Mouse (Mus musculus) kidney, postnatal 36 days (tissue): Measurements from ENCODE around the gene Sema3a.
A peak's percentile ranks its signal among the peaks of the same experiment; 100 is the strongest.

Experiments used
- DNase-seq, 2 experiments: peaks; one replicate each; pipeline ENCODE4 v3.0.0; 2021 to 2022; ENCODE audit warnings: mixed read lengths in 2 of 2

Gene Sema3a

GRCm38 (mm10) chr5:13125241-13125692 is at the start of gene Sema3a:
Gene Sema3a (plus strand): TSS chr5:13125414.
- no peak for DNase-seq

GRCm38 (mm10) chr5:13084777-13085439 is 40.3 kb upstream of the Sema3a start:
- DNase-seq: no peak

GRCm38 (mm10) chr5:13090431-13090830 is 34.8 kb upstream of the Sema3a start:
- no peak for DNase-seq

GRCm38 (mm10) chr5:13109522-13109921 is 15.7 kb upstream of the Sema3a start:
- no peak for DNase-seq

- no peak for DNase-seq
These were observed 8.0 kb upstream of the Sema3a start for GRCm38 (mm10) chr5:13117236-13117635.

GRCm38 (mm10) chr5:13125757-13126156 is 543 bp downstream of the Sema3a start:
- no peak for DNase-seq

- DNase-seq: no peak
These were observed 982 bp downstream of the Sema3a start for GRCm38 (mm10) chr5:13126196-13126595.

- no peak for DNase-seq
These were observed 1.9 kb downstream of the Sema3a start for GRCm38 (mm10) chr5:13127121-13127520.

GRCm38 (mm10) chr5:13144733-13145457 is 19.7 kb downstream of the Sema3a start:
- DNase-seq: no peak

GRCm38 (mm10) chr5:13149909-13150308 is 24.7 kb downstream of the Sema3a start:
- no peak for DNase-seq

GRCm38 (mm10) chr5:13151002-13151401 is 25.8 kb downstream of the Sema3a start:
- DNase-seq: peak in 1 of 2 experiments; percentile 1

GRCm38 (mm10) chr5:13157761-13158612 is 32.8 kb downstream of the Sema3a start:
- no peak for DNase-seq

- DNase-seq: no peak
These were observed 57.0 kb downstream of the Sema3a start for GRCm38 (mm10) chr5:13182186-13182585.

- DNase-seq: no peak
These were observed 72.7 kb downstream of the Sema3a start for GRCm38 (mm10) chr5:13197886-13198285.

- no peak for DNase-seq
These were observed 74.5 kb downstream of the Sema3a start for GRCm38 (mm10) chr5:13199709-13200108.

GRCm38 (mm10) chr5:13255353-13255752 is 130.1 kb downstream of the Sema3a start:
- no peak for DNase-seq

- no peak for DNase-seq
These were observed 131.1 kb downstream of the Sema3a start for GRCm38 (mm10) chr5:13256321-13256720.

- DNase-seq: no peak
These were observed 137.9 kb downstream of the Sema3a start for GRCm38 (mm10) chr5:13263087-13263486.

- no peak for DNase-seq
These were observed 138.3 kb downstream of the Sema3a start for GRCm38 (mm10) chr5:13263539-13263938.

- no peak for DNase-seq
These were observed 187.5 kb downstream of the Sema3a start for GRCm38 (mm10) chr5:13312667-13313066.

- DNase-seq: no peak
These were observed 188.8 kb downstream of the Sema3a start for GRCm38 (mm10) chr5:13313977-13314376.

- no peak for DNase-seq
These were observed 193.7 kb downstream of the Sema3a start for GRCm38 (mm10) chr5:13318728-13319429.

- no peak for DNase-seq
These were observed 194.9 kb downstream of the Sema3a start for GRCm38 (mm10) chr5:13320138-13320537.
